Mouse (Mus musculus) liver, adult 2 months (tissue): ENCODE data around the gene Rsad1.

Experiments
- CTCF ChIP-seq: fragments of 200-500 bp; IDR thresholded peaks from 2 replicates; pipeline ENCODE4 v1.5.1; 2011; ENCODE audit warnings: low read depth, low read length, control low read depth
- POLR2A ChIP-seq: fragments of 200-500 bp; IDR thresholded peaks from 2 replicates; pipeline ENCODE4 v1.6.1; 2011; ENCODE audit warnings: low read length, control low read depth; ENCODE audit not compliant: insufficient read depth; ENCODE audit errors: extremely low read depth

DNA sequence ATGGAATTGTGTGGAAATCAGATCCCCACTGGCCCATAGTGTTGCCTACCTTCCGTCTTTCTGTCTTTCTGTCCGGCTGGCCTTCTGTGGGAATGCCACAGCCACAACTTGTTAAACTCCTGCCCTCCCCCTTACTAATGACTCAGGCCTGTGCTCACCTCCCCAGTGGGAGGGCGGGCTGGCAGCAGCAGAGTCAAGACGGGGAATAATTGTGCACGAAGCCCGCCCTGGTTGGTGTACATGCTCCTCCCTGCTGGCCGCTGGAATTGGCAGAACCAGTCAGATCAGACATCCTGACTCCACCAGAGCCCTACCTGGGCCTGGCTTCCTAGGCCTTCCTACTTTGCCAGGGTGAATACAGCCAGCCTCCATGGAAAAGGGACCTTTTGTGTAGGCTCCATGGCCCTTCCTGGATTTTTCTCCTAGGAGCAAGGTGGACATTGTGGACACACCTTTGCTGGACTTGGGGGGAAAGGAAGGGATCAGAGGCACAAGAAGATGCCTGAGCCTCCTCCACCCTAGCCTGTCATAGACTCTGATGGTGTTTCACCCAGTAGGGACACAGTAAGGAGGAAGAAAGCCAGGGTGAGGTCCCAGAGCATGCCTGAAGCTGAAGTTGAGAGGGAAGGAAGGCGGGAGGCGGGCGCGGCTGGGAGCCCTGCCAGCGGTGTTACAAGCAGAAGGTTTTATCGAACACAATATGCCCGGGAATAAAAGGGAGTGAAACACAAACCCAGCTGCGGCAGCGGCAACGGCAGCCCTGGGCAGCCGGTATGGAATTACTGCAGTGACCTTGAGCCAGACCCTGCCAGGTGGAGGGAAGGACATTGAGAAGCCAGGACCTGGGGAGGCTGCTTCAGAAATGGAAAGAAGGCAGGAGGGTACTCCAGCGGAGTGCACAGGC, 50.7 kb downstream of the Rsad1 start:
- TF ChIP-seq POLR2A (no peak), CTCF (no peak)
